Mouse (Mus musculus): ENCODE measurements around the gene Nabp1. TPM values are rescaled to one million over a fixed set of nuclear protein-coding genes. Genes with fewer than 3 reads are reported as not detected.

Nabp1 gene
- polyA plus RNA-seq, 1 experiment from 2014 or later = 6.8 TPM

GRCm38 (mm10) chr1:51508543-51508942 lies 30.3 kb upstream of the Nabp1 start:
- Histone ChIP-seq H3K4me3 (no peak overlapping the region), H3K27ac (no peak overlapping the region), H3K9me3 (replicated peaks) (no peaks in the 10 kb centered on the region), H3K4me1 (peaks cover 12% of the 10 kb centered on the region; the same call in 1 of the 2 replicates), H3K27me3 (replicated peaks) (no peaks in the 10 kb centered on the region), H3K9ac (no peak overlapping the region), H3K4me2 (no peak overlapping the region), H3K36me3 (no peaks in the 10 kb centered on the region)
- WGBS (ENCODE audit: insufficient replicate concordance) = 49% methylated on average over 3 of the region's 3 CpGs
- no peak for ATAC-seq

- Histone ChIP-seq H3K27ac (no peak overlapping the region), H3K4me3 (no peak overlapping the region), H3K27me3 (replicated peaks) (no peaks in the 10 kb centered on the region), H3K36me3 (no peaks in the 10 kb centered on the region), H3K9ac (no peak overlapping the region), H3K4me2 (no peak overlapping the region), H3K9me3 (replicated peaks) (no peaks in the 10 kb centered on the region), H3K4me1 (peaks cover 12% of the 10 kb centered on the region; the same call in 1 of the 2 replicates)
- WGBS (ENCODE audit: insufficient replicate concordance) = 78% methylated on average over 5 of the region's 5 CpGs
- no peak for ATAC-seq
Measured at GRCm38 (mm10) chr1:51507436-51507835, 29.2 kb upstream of the Nabp1 start.

GRCm38 (mm10) chr1:51506236-51506635 lies 28.0 kb upstream of the Nabp1 start:
- no peak overlapping the region for H3K9ac ChIP-seq
- no peak overlapping the region for H3K27ac ChIP-seq
- H3K27me3 ChIP-seq (replicated peaks) = no peaks in the 10 kb centered on the region
- no peak overlapping the region for H3K4me3 ChIP-seq
- 52% methylated on average over 4 of the region's 4 CpGs for WGBS (ENCODE audit: insufficient replicate concordance)
- no peak for ATAC-seq
- H3K4me1 ChIP-seq = peaks cover 12% of the 10 kb centered on the region; the same call in 1 of the 2 replicates
- H3K9me3 ChIP-seq (replicated peaks) = no peaks in the 10 kb centered on the region
- no peak overlapping the region for H3K4me2 ChIP-seq
- H3K36me3 ChIP-seq = no peaks in the 10 kb centered on the region

- Histone ChIP-seq H3K4me2 (no peak overlapping the region), H3K9ac (no peak overlapping the region), H3K9me3 (replicated peaks) (no peaks in the 10 kb centered on the region), H3K27me3 (replicated peaks) (no peaks in the 10 kb centered on the region), H3K36me3 (no peaks in the 10 kb centered on the region), H3K27ac (no peak overlapping the region), H3K4me1 (peaks cover 12% of the 10 kb centered on the region; the same call in 1 of the 2 replicates), H3K4me3 (no peak overlapping the region)
- no peak for ATAC-seq
- whole genome bisulfite sequencing (ENCODE audit: insufficient replicate concordance) = 51% methylated on average over 1 of the region's 1 CpGs
Measured at GRCm38 (mm10) chr1:51505632-51506031, 27.4 kb upstream of the Nabp1 start.

- no peak for ATAC-seq
- 40% methylated on average over 2 of the region's 2 CpGs for WGBS (ENCODE audit: insufficient replicate concordance)
- no peak overlapping the region for H3K9ac ChIP-seq
Measured at GRCm38 (mm10) chr1:51503055-51503454, 24.8 kb upstream of the Nabp1 start.

GRCm38 (mm10) chr1:51502353-51502752 lies 24.1 kb upstream of the Nabp1 start:
- Histone ChIP-seq H3K36me3 (no peaks in the 10 kb centered on the region), H3K27ac (no peak overlapping the region), H3K9ac (no peak overlapping the region), H3K9me3 (replicated peaks) (no peaks in the 10 kb centered on the region), H3K27me3 (replicated peaks) (no peaks in the 10 kb centered on the region), H3K4me3 (no peak overlapping the region), H3K4me2 (no peak overlapping the region), H3K4me1 (peaks cover 6% of the 10 kb centered on the region; the same call in 1 of the 2 replicates)
- ATAC-seq = no peak
- whole genome bisulfite sequencing (ENCODE audit: insufficient replicate concordance) = 63% methylated on average over 5 of the region's 5 CpGs

More at GRCm38 (mm10) chr1:51503055-51503454, 24.8 kb upstream of the Nabp1 start:
- peaks cover 8% of the 10 kb centered on the region; the same call in 1 of the 2 replicates for H3K4me1 ChIP-seq
- no peak overlapping the region for H3K4me2 ChIP-seq
- no peak overlapping the region for H3K4me3 ChIP-seq
- H3K36me3 ChIP-seq = no peaks in the 10 kb centered on the region
- H3K27ac ChIP-seq = no peak overlapping the region
- H3K27me3 ChIP-seq (replicated peaks) = no peaks in the 10 kb centered on the region
- no peaks in the 10 kb centered on the region for H3K9me3 ChIP-seq (replicated peaks)

GRCm38 (mm10) chr1:51501251-51501650 lies 23.0 kb upstream of the Nabp1 start:
- H3K27ac ChIP-seq = no peak overlapping the region
- WGBS (ENCODE audit: insufficient replicate concordance) = 44% methylated on average over 12 of the region's 12 CpGs

GRCm38 (mm10) chr1:51498601-51499098 lies 20.4 kb upstream of the Nabp1 start:
- no peaks in the 10 kb centered on the region for H3K4me1 ChIP-seq
- H3K9ac ChIP-seq = no peak overlapping the region
- no peaks in the 10 kb centered on the region for H3K27me3 ChIP-seq (replicated peaks)
- no peak for ATAC-seq
- no peaks in the 10 kb centered on the region for H3K36me3 ChIP-seq
- no peak overlapping the region for H3K4me2 ChIP-seq
- no peak overlapping the region for H3K27ac ChIP-seq
- no peak overlapping the region for H3K4me3 ChIP-seq
- no peaks in the 10 kb centered on the region for H3K9me3 ChIP-seq (replicated peaks)
- 47% methylated on average over 2 of the region's 2 CpGs for WGBS (ENCODE audit: insufficient replicate concordance)

More at GRCm38 (mm10) chr1:51501251-51501650, 23.0 kb upstream of the Nabp1 start:
- Histone ChIP-seq H3K36me3 (no peaks in the 10 kb centered on the region), H3K4me1 (peaks cover 3% of the 10 kb centered on the region; the same call in 1 of the 2 replicates), H3K4me2 (no peak overlapping the region), H3K9me3 (replicated peaks) (no peaks in the 10 kb centered on the region), H3K9ac (no peak overlapping the region), H3K27me3 (replicated peaks) (no peaks in the 10 kb centered on the region), H3K4me3 (no peak overlapping the region)
- no peak for ATAC-seq

GRCm38 (mm10) chr1:51496163-51496562 lies 17.9 kb upstream of the Nabp1 start:
- ATAC-seq = no peak
- H3K9me3 ChIP-seq (replicated peaks) = no peaks in the 10 kb centered on the region
- H3K36me3 ChIP-seq = no peaks in the 10 kb centered on the region
- no peak overlapping the region for H3K4me2 ChIP-seq
- no peak overlapping the region for H3K9ac ChIP-seq
- H3K4me3 ChIP-seq = no peak overlapping the region
- no peaks in the 10 kb centered on the region for H3K4me1 ChIP-seq
- WGBS (ENCODE audit: insufficient replicate concordance) = 69% methylated on average over 1 of the region's 1 CpGs
- no peaks in the 10 kb centered on the region for H3K27me3 ChIP-seq (replicated peaks)
- H3K27ac ChIP-seq = no peak overlapping the region

- 64% methylated on average over 7 of the region's 7 CpGs for WGBS (ENCODE audit: insufficient replicate concordance)
- H3K4me3 ChIP-seq = no peak overlapping the region
- no peaks in the 10 kb centered on the region for H3K36me3 ChIP-seq
- H3K4me2 ChIP-seq = no peak overlapping the region
- H3K9me3 ChIP-seq (replicated peaks) = no peaks in the 10 kb centered on the region
- H3K27me3 ChIP-seq (replicated peaks) = no peaks in the 10 kb centered on the region
- no peak overlapping the region for H3K9ac ChIP-seq
- no peak for ATAC-seq
- no peak overlapping the region for H3K27ac ChIP-seq
- no peaks in the 10 kb centered on the region for H3K4me1 ChIP-seq
Measured at GRCm38 (mm10) chr1:51493592-51494307, 15.5 kb upstream of the Nabp1 start.

GRCm38 (mm10) chr1:51486291-51486690 lies 8.1 kb upstream of the Nabp1 start:
- Histone ChIP-seq H3K27me3 (replicated peaks) (no peaks in the 10 kb centered on the region), H3K9me3 (replicated peaks) (no peaks in the 10 kb centered on the region), H3K4me3 (no peak overlapping the region), H3K9ac (no peak overlapping the region), H3K4me1 (no peaks in the 10 kb centered on the region), H3K36me3 (no peaks in the 10 kb centered on the region), H3K27ac (no peak overlapping the region), H3K4me2 (no peak overlapping the region)
- no peak for ATAC-seq
- WGBS (ENCODE audit: insufficient replicate concordance) = 56% methylated on average over 1 of the region's 1 CpGs

- ATAC-seq = no peak
- no peaks in the 10 kb centered on the region for H3K36me3 ChIP-seq
- peaks cover 25% of the 10 kb centered on the region for H3K4me1 ChIP-seq
- H3K27me3 ChIP-seq (replicated peaks) = no peaks in the 10 kb centered on the region
- H3K9ac ChIP-seq = no peak overlapping the region
- no peaks in the 10 kb centered on the region for H3K9me3 ChIP-seq (replicated peaks)
- H3K4me2 ChIP-seq = no peak overlapping the region
- no peak overlapping the region for H3K4me3 ChIP-seq
- no peak overlapping the region for H3K27ac ChIP-seq
Measured at GRCm38 (mm10) chr1:51480386-51480785, 2.2 kb upstream of the Nabp1 start.

Data from liver, embryonic 12.5 days (tissue).